Mouse (Mus musculus): Measurements from ENCODE around the gene Lgals2.
"Not testable (repeated sequence)": the region's sequence is repeated elsewhere in the genome, so short reads cannot be mapped to it uniquely, and the experiment has no call there.

Lgals2 gene

GRCm38 (mm10) chr15:78862280-78862679 is 7.0 kb upstream of the Lgals2 start:
- H3K27me3 ChIP-seq (ENCODE audit: control insufficient read depth, insufficient read depth, low read length, poor library complexity, severe bottlenecking) = no peaks in the 10 kb centered on the region
- no peaks in the 10 kb centered on the region for H3K36me3 ChIP-seq (ENCODE audit: control insufficient read depth, insufficient read depth, low read length, poor library complexity, severe bottlenecking)
- no peak for DNase-seq (ENCODE audit: low read depth, low spot score)

GRCm38 (mm10) chr15:78859714-78860113 is 4.4 kb upstream of the Lgals2 start:
- Histone ChIP-seq H3K36me3 (ENCODE audit: control insufficient read depth, insufficient read depth, low read length, poor library complexity, severe bottlenecking) (no peaks in the 10 kb centered on the region), H3K27me3 (ENCODE audit: control insufficient read depth, insufficient read depth, low read length, poor library complexity, severe bottlenecking) (no peaks in the 10 kb centered on the region)
- no peak for DNase-seq (ENCODE audit: low read depth, low spot score)

GRCm38 (mm10) chr15:78859311-78859710 is 4.0 kb upstream of the Lgals2 start:
- Histone ChIP-seq H3K27me3 (ENCODE audit: control insufficient read depth, insufficient read depth, low read length, poor library complexity, severe bottlenecking) (0 out of 2 replicates have a peak, but pooled peaks cover 1% of the 10 kb centered on the region), H3K36me3 (ENCODE audit: control insufficient read depth, insufficient read depth, low read length, poor library complexity, severe bottlenecking) (no peaks in the 10 kb centered on the region)
- DNase-seq (ENCODE audit: low read depth, low spot score) = no peak

DNA sequence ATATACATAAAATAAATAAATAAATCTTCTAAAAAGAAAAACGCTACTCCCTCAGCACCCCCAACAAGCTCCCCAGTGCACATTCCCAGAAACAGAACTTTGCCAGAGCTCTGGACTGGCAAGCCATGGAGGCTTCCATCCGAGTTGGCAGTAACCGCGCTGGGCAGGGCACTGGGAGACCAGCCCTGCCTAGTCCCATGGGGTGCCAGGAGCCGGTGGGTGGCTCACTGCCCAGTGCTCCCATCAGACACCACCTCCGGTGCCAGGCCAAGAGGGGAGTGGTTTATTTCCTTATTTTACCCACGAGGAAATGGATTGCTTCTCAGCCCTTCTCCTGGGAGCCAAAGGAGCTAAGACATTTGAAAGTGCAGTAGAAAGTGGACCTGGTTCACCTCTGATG is 1.7 kb upstream of the Lgals2 start:
- no peak for DNase-seq (ENCODE audit: low read depth, low spot score)

DNA sequence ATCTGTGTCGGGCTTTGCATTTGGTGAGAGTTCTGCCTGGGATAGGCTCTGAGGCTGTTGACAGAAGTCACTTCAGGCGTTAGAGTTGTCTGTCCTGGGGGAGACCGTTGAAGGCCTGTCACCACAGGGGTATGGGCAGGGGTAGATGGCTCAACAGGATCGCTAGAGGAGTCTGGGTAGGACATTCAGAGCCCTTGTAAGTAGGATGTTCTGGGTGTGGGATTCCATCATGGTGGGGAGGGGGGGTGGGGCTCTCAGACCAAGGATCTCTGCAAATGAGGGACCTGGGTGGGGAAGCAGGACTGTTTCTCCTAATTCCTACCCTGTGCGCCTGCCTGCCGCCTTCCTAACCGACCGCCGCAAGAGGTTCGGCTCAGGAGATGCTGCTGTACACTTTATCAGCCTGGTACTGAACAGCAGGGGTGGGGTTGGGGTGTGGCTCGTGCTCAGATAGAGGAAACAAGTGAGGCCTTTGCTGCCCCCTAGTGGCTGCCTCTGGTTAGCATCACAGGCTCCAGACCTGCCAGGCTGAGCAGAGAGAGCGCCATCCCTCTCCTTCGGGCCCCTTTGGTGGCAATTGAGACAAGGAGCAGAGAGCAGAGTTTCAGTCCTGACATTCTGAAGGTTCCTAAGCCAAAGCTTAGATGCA is 3.7 kb downstream of the Lgals2 start:
- H3K36me3 ChIP-seq (ENCODE audit: control insufficient read depth, insufficient read depth, low read length, poor library complexity, severe bottlenecking) = no peaks in the 10 kb centered on the region
- H3K27me3 ChIP-seq (ENCODE audit: control insufficient read depth, insufficient read depth, low read length, poor library complexity, severe bottlenecking) = 0 out of 2 replicates have a peak, but pooled peaks cover 1% of the 10 kb centered on the region
- peak; percentile 92 for DNase-seq (ENCODE audit: low read depth, low spot score)

More for the DNA sequence above, 1.7 kb upstream of the Lgals2 start:
- 0 out of 2 replicates have a peak, but pooled peaks cover 1% of the 10 kb centered on the region for H3K27me3 ChIP-seq (ENCODE audit: control insufficient read depth, insufficient read depth, low read length, poor library complexity, severe bottlenecking)
- H3K36me3 ChIP-seq (ENCODE audit: control insufficient read depth, insufficient read depth, low read length, poor library complexity, severe bottlenecking) = no peaks in the 10 kb centered on the region

DNA sequence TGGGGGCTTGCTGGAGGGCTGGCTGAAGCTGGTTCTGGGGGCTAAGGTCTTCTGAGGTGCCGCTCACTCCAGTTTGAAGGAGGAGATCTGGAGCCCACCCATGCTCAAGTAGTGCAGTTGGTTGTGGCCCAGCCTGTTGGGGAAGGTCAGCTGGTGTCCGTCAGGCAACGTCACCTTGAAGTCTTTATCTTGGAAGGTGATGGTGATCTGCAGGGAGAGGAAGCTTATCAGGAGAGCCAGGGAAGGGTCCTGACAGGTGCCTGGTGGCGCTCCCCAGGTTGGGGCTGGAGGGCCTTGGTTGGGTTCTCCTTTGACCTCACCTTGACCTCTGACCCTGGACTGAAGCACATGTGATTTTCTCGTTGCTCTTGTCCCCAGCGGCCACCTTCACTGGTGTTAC is 4.4 kb downstream of the Lgals2 start:
- Histone ChIP-seq H3K36me3 (ENCODE audit: control insufficient read depth, insufficient read depth, low read length, poor library complexity, severe bottlenecking) (no peaks in the 10 kb centered on the region), H3K27me3 (ENCODE audit: control insufficient read depth, insufficient read depth, low read length, poor library complexity, severe bottlenecking) (0 out of 2 replicates have a peak, but pooled peaks cover 1% of the 10 kb centered on the region)
- no peak for DNase-seq (ENCODE audit: low read depth, low spot score)

GRCm38 (mm10) chr15:78850059-78850824 is 5.1 kb downstream of the Lgals2 start:
- DNase-seq (ENCODE audit: low read depth, low spot score) = no peak
- H3K27me3 ChIP-seq (ENCODE audit: control insufficient read depth, insufficient read depth, low read length, poor library complexity, severe bottlenecking) = 0 out of 2 replicates have a peak, but pooled peaks cover 1% of the 10 kb centered on the region
- no peaks in the 10 kb centered on the region for H3K36me3 ChIP-seq (ENCODE audit: control insufficient read depth, insufficient read depth, low read length, poor library complexity, severe bottlenecking)

GRCm38 (mm10) chr15:78849485-78849884 is 5.8 kb downstream of the Lgals2 start:
- Histone ChIP-seq H3K27me3 (ENCODE audit: control insufficient read depth, insufficient read depth, low read length, poor library complexity, severe bottlenecking) (0 out of 2 replicates have a peak, but pooled peaks cover 1% of the 10 kb centered on the region), H3K36me3 (ENCODE audit: control insufficient read depth, insufficient read depth, low read length, poor library complexity, severe bottlenecking) (no peaks in the 10 kb centered on the region)
- DNase-seq (ENCODE audit: low read depth, low spot score) = no peak

- Histone ChIP-seq H3K36me3 (ENCODE audit: control insufficient read depth, insufficient read depth, low read length, poor library complexity, severe bottlenecking) (no peaks in the 10 kb centered on the region), H3K27me3 (ENCODE audit: control insufficient read depth, insufficient read depth, low read length, poor library complexity, severe bottlenecking) (no peaks in the 10 kb centered on the region)
- DNase-seq (ENCODE audit: low read depth, low spot score) = peak; percentile 84
Observed at GRCm38 (mm10) chr15:78848467-78848866, 6.9 kb downstream of the Lgals2 start.

DNA sequence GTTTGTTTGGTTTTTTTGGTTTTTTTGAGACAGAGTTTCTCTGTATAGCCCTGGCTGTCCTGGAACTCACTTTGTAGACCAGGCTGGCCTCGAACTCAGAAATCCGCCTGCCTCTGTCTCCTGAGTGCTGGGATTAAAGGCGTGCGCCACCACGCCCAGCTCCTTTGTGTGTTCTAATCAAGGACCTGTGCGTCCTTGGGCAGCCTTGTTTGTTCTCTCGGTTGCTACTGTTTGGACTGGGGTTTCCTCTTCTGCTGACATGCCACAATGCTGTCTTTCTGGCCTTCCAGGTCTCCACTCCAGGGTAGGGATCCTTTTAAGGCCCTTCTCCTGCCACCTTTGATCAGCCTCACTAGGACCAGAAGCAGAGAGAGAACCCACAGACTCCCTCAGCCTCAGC is 8.5 kb downstream of the Lgals2 start:
- DNase-seq (ENCODE audit: low read depth, low spot score); H3K27me3 ChIP-seq (ENCODE audit: control insufficient read depth, insufficient read depth, low read length, poor library complexity, severe bottlenecking); H3K36me3 ChIP-seq (ENCODE audit: control insufficient read depth, insufficient read depth, low read length, poor library complexity, severe bottlenecking): not testable (repeated sequence)

DNA sequence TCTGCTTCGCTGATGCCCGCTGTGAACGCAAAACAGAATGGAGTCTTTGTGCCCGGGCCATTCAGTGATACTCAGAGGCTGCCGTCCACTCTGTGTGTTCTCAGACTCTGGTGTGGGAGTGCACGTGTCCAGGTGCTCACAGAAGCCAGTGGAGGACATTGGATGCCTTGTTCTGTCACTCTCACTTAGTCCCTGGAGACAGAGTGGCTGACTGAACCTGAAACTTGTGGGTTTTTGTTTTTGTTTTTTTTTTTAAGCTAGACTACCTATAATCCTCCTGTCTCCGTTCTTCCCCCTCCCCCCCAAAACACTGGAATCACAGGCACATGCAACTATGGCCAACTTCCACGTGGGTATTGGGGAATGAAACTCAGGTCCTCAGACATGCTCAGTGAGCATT is 9.0 kb downstream of the Lgals2 start:
- DNase-seq (ENCODE audit: low read depth, low spot score) = no peak
- no peaks in the 10 kb centered on the region for H3K27me3 ChIP-seq (ENCODE audit: control insufficient read depth, insufficient read depth, low read length, poor library complexity, severe bottlenecking)

DNA sequence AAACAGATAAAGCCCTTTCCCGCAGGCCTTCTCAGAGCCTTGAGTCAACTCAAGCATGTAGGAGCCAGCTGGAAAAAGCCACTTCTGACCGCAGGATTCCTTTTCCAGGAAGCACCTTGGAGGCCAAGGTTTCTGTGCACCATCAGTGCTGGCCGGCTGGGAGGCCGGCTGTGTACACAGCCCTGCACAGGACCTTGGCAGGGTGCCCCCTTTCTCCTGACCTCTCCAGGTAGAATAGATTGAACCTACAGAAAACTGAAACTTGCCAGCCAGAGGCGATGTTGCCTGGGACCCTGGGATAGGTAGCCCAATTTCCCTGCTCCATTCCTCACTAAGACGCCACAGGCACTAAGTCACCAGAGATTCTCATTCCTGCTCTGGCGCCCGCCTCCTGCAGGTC is 9.5 kb downstream of the Lgals2 start:
- no peaks in the 10 kb centered on the region for H3K36me3 ChIP-seq (ENCODE audit: control insufficient read depth, insufficient read depth, low read length, poor library complexity, severe bottlenecking)
- DNase-seq (ENCODE audit: low read depth, low spot score) = no peak

More for the DNA sequence above, 9.0 kb downstream of the Lgals2 start:
- H3K36me3 ChIP-seq (ENCODE audit: control insufficient read depth, insufficient read depth, low read length, poor library complexity, severe bottlenecking) = no peaks in the 10 kb centered on the region

DNA sequence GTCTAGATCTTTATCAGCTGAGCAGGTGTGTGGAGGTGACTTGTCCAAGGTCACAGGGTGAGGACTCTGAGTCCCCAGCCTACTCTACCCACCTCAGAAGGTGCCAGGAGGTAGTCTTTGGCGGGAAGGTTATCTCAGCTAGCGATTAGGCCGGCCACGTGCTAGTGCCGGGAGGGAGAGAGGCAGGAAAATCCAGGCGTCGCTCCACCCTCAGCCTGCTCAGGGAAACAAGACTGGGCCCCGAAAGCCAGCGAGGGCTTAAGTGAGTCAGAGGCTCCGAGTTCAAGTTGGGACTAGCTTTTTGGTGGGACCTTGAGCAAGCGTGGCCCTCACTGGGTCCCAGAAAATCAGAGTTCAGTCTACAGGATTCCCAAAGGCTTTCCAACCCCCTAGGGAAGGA is 10.0 kb downstream of the Lgals2 start:
- Histone ChIP-seq H3K27me3 (ENCODE audit: control insufficient read depth, insufficient read depth, low read length, poor library complexity, severe bottlenecking) (no peaks in the 10 kb centered on the region), H3K36me3 (ENCODE audit: control insufficient read depth, insufficient read depth, low read length, poor library complexity, severe bottlenecking) (no peaks in the 10 kb centered on the region)
- no peak for DNase-seq (ENCODE audit: low read depth, low spot score)

More for the DNA sequence above, 9.5 kb downstream of the Lgals2 start:
- no peaks in the 10 kb centered on the region for H3K27me3 ChIP-seq (ENCODE audit: control insufficient read depth, insufficient read depth, low read length, poor library complexity, severe bottlenecking)

DNA sequence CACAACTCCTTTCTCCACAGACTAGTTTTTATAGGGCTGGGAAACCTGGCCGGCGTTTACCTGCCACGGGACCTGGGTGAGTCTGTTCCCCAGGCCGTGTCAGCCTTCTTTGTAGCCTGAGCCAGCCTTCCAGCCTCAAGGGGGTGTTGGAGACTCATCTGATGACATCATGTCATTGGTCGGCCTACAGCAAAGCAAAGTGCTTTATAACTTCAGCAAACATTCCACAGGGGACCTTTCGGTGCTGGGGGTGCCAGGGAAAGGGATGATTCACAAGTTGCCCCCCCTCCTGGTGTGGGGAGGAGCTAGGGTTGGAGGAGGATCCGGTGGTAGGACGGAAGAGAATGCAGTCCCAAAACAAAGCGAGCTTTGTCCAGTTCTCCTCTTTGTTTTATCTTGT is 10.5 kb downstream of the Lgals2 start:
- Histone ChIP-seq H3K36me3 (ENCODE audit: control insufficient read depth, insufficient read depth, low read length, poor library complexity, severe bottlenecking) (no peaks in the 10 kb centered on the region), H3K27me3 (ENCODE audit: control insufficient read depth, insufficient read depth, low read length, poor library complexity, severe bottlenecking) (no peaks in the 10 kb centered on the region; the same call in 1 of the 2 replicates)
- no peak for DNase-seq (ENCODE audit: low read depth, low spot score)
